Mouse (Mus musculus) kidney, adult 2 months (tissue): ENCODE results near the gene Gm37240. TPM values are rescaled to one million over a fixed set of nuclear protein-coding genes. Genes with fewer than 3 reads are reported as not detected.

Experiments used
- DNase-seq: peaks from one replicate; pipeline ENCODE4 v3.0.0; 2021
- H3K27ac ChIP-seq: fragments of 200-500 bp; 2 replicates; pipeline ENCODE4 v1.5.1; 2012; ENCODE audit warnings: low read depth, low read length, control low read depth, inconsistent platforms; ENCODE audit not compliant: insufficient read depth
- H3K27me3 ChIP-seq: fragments of 200-500 bp; replicated peaks from 2 replicates; pipeline ENCODE4 v1.6.1; 2012; ENCODE audit warnings: mild to moderate bottlenecking, moderate library complexity, low read length, inconsistent platforms; ENCODE audit not compliant: control insufficient read depth, insufficient read depth
- H3K36me3 ChIP-seq: fragments of 200-500 bp; 2 replicates; pipeline ENCODE4 v1.6.1; 2012; ENCODE audit warnings: mild to moderate bottlenecking, moderate library complexity, low read length, inconsistent platforms; ENCODE audit not compliant: control insufficient read depth, insufficient read depth
- H3K4me1 ChIP-seq: fragments of 200-500 bp; 2 replicates; pipeline ENCODE4 v1.6.1; 2011; ENCODE audit warnings: low read length; ENCODE audit not compliant: control insufficient read depth, insufficient read depth
- H3K4me3 ChIP-seq: fragments of 200-500 bp; 2 replicates; pipeline ENCODE4 v1.5.1; 2011; ENCODE audit warnings: mild to moderate bottlenecking, low read depth, low read length, control low read depth; ENCODE audit not compliant: insufficient read depth
- CTCF ChIP-seq: fragments of 200-500 bp; conservative IDR thresholded peaks from 2 replicates; pipeline ENCODE4 v1.5.1; 2011; ENCODE audit warnings: low read depth, mild to moderate bottlenecking, control low read depth, low read length, moderate library complexity, mixed read lengths; ENCODE audit not compliant: insufficient read depth, insufficient read length
- POLR2A ChIP-seq: fragments of 200-500 bp; IDR thresholded peaks from one replicate; pipeline ENCODE4 v1.6.1; 2011; ENCODE audit warnings: low read depth, low read length, control low read depth
- WGBS: fragments of 180-500 bp; shearing (Covaris S2); methylation state at CpG from one replicate; pipeline ENCODE4 v1.1.7; 2018; 5-methylcytosine and 5-hydroxymethylcytosine counted together
- polyA plus RNA-seq: library from polyadenylated mRNA; depleted of rRNA; stranded (reverse); fragments of >200 nt; gene quantifications from 2 replicates; pipeline ENCODE4 v1.2.3, GENCODE M21; 2012

The Gm37240 gene
- polyA plus RNA-seq, 1 experiment: 5.5 TPM

DNA sequence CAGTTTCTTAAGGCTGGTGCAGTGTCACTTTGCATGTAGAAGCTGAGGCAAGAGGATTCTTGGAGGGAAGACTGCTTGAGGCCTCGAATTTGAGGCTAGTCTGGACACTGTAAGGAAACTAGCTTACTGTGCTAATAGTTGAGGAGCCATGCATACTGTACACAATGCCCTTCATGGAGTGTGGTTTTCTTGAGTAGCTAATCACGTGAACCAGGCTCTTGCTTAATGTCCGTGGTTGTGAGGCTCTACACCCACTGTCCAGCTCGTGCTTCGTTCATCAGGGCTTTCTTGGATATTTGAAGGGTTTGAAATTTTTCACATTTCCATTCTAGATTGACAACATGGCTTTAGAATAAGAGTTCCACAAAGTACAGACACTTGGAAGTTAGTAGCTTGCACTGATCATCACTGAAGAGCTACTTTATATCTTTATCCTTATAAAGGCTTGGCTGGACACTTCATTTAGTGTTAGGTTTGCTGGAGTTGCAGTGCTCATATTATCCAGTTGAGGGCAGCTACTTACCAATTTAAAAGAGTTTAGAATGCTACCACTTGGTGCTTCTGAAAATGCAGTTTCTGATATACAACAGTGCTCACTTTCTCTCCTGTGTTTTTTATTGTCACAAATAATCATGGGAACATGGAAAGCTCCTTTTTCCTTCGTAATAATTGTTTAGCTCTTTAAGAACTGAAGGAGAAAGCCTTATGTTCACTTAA is 965.5 kb downstream of the Gm37240 start:
- no peaks in the 10 kb centered on the region for H3K36me3 ChIP-seq
- H3K27ac ChIP-seq: no peak overlapping the region
- DNase-seq: peak; percentile 58
- 66% methylated on average over 6 of the region's 6 CpGs for WGBS
- H3K4me1 ChIP-seq: peaks cover 10% of the 10 kb centered on the region
- TF ChIP-seq POLR2A (no peak), CTCF (0 out of 2 replicates have a peak, but pooled peaks have one; percentile 16)
- H3K4me3 ChIP-seq: no peak overlapping the region
- no peaks in the 10 kb centered on the region for H3K27me3 ChIP-seq

DNA sequence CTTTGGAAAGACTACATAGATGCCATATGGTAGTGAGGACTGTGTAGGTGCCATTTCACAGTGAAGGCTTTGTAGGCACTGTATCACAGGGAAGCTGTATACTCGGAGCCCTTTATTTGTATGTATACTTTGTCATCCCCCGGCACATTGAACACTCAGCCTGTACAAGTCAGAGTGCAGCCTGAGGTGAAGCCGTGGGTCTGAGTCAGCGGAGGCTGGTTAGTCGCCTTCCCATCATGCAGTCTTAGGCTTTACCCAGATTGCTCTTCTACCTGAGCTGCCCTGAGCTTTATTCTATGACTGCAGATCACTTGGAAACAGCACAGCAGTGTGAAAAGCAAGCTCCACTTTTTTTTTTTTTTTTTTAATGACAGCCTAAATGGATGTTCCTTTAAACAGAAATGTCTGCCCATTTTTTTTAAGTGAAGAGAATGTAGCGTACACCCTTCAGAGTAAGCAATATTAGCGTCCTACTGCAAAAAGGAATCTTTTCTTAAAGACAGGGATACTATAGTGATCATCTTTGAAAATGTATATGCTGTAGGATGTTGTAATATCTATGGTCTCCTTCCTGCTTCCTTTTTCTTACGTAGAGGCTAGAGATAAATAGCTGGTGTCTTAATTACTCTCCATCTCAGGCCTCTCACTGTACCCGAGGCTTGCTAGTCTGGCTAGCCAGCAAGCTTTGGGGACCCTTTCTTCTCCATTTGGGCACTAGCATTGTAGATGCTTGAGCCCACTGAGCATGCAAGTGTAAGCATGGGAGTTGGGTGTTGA is 969.2 kb downstream of the Gm37240 start:
- no peak overlapping the region for H3K27ac ChIP-seq
- H3K4me3 ChIP-seq: no peak overlapping the region
- H3K27me3 ChIP-seq: no peaks in the 10 kb centered on the region
- H3K4me1 ChIP-seq: no peaks in the 10 kb centered on the region
- TF ChIP-seq CTCF: no peak
- no peak for TF ChIP-seq POLR2A
- H3K36me3 ChIP-seq: no peaks in the 10 kb centered on the region
- DNase-seq: no peak
- 82% methylated on average over 9 of the region's 9 CpGs for WGBS

DNA sequence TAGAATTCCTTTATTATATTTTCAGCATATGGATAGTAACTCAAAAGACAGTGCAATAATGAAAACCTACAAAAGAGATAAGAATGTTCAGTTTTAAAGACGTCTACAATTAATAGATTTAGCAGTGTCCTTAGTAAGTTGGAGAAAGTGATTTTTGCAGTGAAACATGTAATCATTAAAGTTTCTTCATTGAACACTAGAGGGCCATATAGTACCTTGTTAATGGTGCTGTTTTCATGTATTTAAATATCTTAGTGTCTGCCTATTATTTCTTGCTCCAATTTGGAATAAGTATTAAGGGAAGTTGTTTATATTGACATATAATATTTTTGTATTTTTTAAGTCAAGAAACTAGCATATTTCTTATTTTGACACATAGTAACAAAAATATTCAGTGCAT is 973.0 kb downstream of the Gm37240 start:
- WGBS: 41% methylated on average over 1 of the region's 1 CpGs
- no peak for DNase-seq
- H3K27me3 ChIP-seq: no peaks in the 10 kb centered on the region
- TF ChIP-seq CTCF: no peak
- no peak for TF ChIP-seq POLR2A
- H3K4me3 ChIP-seq: no peak overlapping the region
- H3K36me3 ChIP-seq: no peaks in the 10 kb centered on the region
- no peaks in the 10 kb centered on the region for H3K4me1 ChIP-seq
- no peak overlapping the region for H3K27ac ChIP-seq

- H3K27ac ChIP-seq: no peak overlapping the region
- no peaks in the 10 kb centered on the region for H3K4me1 ChIP-seq
- WGBS: 20% methylated on average over 1 of the region's 1 CpGs
- DNase-seq: peak; percentile 27
- no peak overlapping the region for H3K4me3 ChIP-seq
- no peaks in the 10 kb centered on the region for H3K27me3 ChIP-seq
- peak; percentile 33; the same call in 1 of the 2 replicates for TF ChIP-seq CTCF
- TF ChIP-seq POLR2A: no peak
- H3K36me3 ChIP-seq: no peaks in the 10 kb centered on the region; the same call in 1 of the 2 replicates
These were observed 980.8 kb downstream of the Gm37240 start for GRCm38 (mm10) chr3:84906528-84906927.

DNA sequence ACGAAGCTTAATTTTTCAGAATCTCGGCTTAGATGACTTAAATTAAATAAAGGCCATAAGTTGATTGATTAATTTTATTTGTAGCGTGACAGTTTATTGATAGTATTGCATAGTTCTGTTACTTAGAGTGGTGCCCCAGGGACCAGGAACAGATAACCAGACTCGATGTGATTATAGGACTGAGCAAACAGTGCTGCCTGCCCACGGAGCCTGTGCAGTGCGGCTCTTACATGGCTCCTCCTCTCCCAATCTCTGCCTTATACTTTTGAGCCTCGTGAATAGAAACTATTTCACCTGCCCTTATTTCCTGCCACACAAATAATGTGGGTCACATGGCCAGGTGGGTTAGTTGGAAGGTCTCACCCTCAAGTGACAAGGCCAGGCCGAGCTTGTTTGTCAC is 989.4 kb downstream of the Gm37240 start:
- H3K27ac ChIP-seq: no peak overlapping the region
- DNase-seq: no peak
- H3K36me3 ChIP-seq: no peaks in the 10 kb centered on the region
- no peaks in the 10 kb centered on the region for H3K4me1 ChIP-seq
- WGBS: 93% methylated on average over 8 of the region's 8 CpGs
- H3K4me3 ChIP-seq: no peak overlapping the region
- H3K27me3 ChIP-seq: no peaks in the 10 kb centered on the region
- TF ChIP-seq POLR2A (no peak), CTCF (no peak)

- Histone ChIP-seq H3K4me3 (no peak overlapping the region), H3K27me3 (no peaks in the 10 kb centered on the region), H3K4me1 (no peaks in the 10 kb centered on the region), H3K27ac (no peak overlapping the region), H3K36me3 (no peaks in the 10 kb centered on the region)
- WGBS: 92% methylated on average over 5 of the region's 5 CpGs
- TF ChIP-seq CTCF (no peak), POLR2A (no peak)
- no peak for DNase-seq
These were observed 996.3 kb downstream of the Gm37240 start for GRCm38 (mm10) chr3:84890983-84891382.

DNA sequence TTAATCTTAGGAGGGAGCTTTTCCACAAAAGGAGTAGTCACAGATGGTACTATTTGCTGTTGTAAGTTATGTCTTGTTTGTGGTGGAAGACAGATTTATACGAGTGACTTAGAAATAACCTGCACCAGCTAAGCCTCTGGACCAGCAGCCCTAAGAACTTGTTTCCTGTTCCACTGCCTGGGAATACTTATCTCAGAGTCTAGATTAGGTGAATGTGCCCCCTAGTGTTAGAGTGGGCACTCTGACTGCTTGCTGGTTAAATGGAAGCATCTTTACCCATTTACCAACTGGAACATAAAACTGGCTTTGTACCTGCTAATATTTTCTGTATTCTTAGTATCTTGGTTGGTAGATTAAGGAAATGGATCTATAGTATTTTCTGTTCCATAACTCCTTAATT is 997.7 kb downstream of the Gm37240 start:
- TF ChIP-seq CTCF (peak; percentile 24; the same call in 1 of the 2 replicates), POLR2A (no peak)
- H3K4me3 ChIP-seq: no peak overlapping the region
- 44% methylated on average over 1 of the region's 1 CpGs for WGBS
- no peak overlapping the region for H3K27ac ChIP-seq
- H3K4me1 ChIP-seq: no peaks in the 10 kb centered on the region
- no peaks in the 10 kb centered on the region for H3K27me3 ChIP-seq
- no peaks in the 10 kb centered on the region for H3K36me3 ChIP-seq
- DNase-seq: peak; percentile 48
